10 mouse cellular contexts compared by ENCODE assay signal in the genomic region with DNA sequence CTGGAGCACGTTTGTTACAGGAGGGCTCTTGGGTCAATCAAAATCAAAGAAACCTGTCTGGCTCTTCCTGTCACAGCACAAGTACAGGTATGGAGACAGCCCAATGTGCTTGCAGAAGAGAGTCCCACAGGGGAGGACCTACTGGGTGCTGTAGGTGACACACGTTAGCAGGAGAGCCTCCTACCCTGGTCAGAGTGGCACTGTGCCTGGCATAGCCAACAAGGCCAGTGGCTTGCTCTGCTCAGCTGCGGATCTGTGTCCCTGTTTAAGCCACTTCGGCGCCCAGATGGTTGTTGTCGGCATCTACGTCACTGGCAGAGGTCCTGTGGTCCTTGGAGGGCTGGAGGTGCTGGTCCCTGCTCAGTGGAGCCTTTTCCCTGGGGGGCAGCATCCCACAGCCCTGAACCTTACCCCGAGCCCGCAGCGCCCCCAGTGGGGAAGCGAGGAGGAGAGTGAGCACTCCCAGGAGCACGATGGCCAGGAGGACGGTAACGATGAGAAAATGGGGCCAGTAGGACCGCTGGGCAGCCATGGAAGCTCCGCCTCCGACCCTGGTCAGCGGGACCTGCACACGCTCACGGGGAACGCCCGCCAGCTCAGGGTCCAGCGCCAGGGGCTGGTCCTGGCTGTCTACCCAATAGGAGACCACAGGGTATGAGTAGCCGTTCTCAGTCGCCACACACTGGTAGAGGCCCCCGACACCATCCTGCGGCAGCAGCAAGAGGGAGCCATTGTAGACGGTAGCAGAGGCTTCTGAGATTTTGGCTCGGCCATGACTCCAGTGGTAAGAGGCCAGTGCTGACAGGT. TPM values are rescaled to one million over a fixed set of nuclear protein-coding genes. Genes with fewer than 3 reads are reported as not detected.
DNase-seq lines count a peak whose midpoint lies in the region; ATAC-seq lines count a peak whose summit lies in the region.
"Had no signal": no experiment of that assay in that cellular context is flagged by ENCODE, and none has a peak within 500 bp of the region (broad histone marks: within the 10 kb centered on the region; RNA-seq: fewer than 3 reads in every experiment).

No protein-coding gene starts in this region.

- H3K27me3 ChIP-seq in forebrain, embryonic 16.5 days (replicated peaks; ENCODE audit: control insufficient read depth, insufficient read depth, low read length), result no peaks in the 10 kb centered on the region
- H3K27me3 ChIP-seq in hindbrain, embryonic 12.5 days, result 0 out of 2 replicates have a peak, but pooled peaks cover 8% of the 10 kb centered on the region
- H3K27me3 ChIP-seq in limb, embryonic 11.5 days (ENCODE audit: control insufficient read depth, insufficient read depth, low read length), result no peaks in the 10 kb centered on the region
- peaks cover 21% of the 10 kb centered on the region; the same call in 1 of the 2 replicates for H3K27me3 ChIP-seq in midbrain, embryonic 12.5 days

- H3K9me3 ChIP-seq in forebrain, embryonic 16.5 days (ENCODE audit: control insufficient read depth, low read length), result no peaks in the 10 kb centered on the region
- no peaks in the 10 kb centered on the region for H3K9me3 ChIP-seq in hindbrain, embryonic 12.5 days (replicated peaks)
- no peaks in the 10 kb centered on the region for H3K9me3 ChIP-seq in limb, embryonic 11.5 days (ENCODE audit: control insufficient read depth, low read length)
- no peaks in the 10 kb centered on the region for H3K9me3 ChIP-seq in midbrain, embryonic 12.5 days

- H3K27ac ChIP-seq in forebrain, embryonic 16.5 days (ENCODE audit: low read length), result no peak overlapping the region
- no peak overlapping the region for H3K27ac ChIP-seq in hindbrain, embryonic 12.5 days
- 0 out of 2 replicates have a peak overlapping the region, but pooled peaks have one; percentile 8 for H3K27ac ChIP-seq in limb, embryonic 11.5 days (replicated peaks; ENCODE audit: low read depth, low read length)
- H3K27ac ChIP-seq in midbrain, embryonic 12.5 days (replicated peaks), result peak overlapping the region; percentile 12; the same call in 1 of the 2 replicates

- peak overlapping the region; percentile 26 for H3K4me3 ChIP-seq in forebrain, embryonic 16.5 days (replicated peaks; ENCODE audit: low read length)
- H3K4me3 ChIP-seq in hindbrain, embryonic 12.5 days, result peak overlapping the region; percentile 14
- H3K4me3 ChIP-seq in limb, embryonic 11.5 days (ENCODE audit: low read depth, low read length), result peak overlapping the region; percentile 20
- peak overlapping the region; percentile 29 for H3K4me3 ChIP-seq in midbrain, embryonic 12.5 days

- peaks cover 4% of the 10 kb centered on the region; the same call in 1 of the 2 replicates for H3K36me3 ChIP-seq in forebrain, embryonic 16.5 days (ENCODE audit: control insufficient read depth, insufficient read depth)
- peaks cover 22% of the 10 kb centered on the region for H3K36me3 ChIP-seq in hindbrain, embryonic 12.5 days
- H3K36me3 ChIP-seq in limb, embryonic 11.5 days (ENCODE audit: control insufficient read depth, insufficient read depth, low read length), result no peaks in the 10 kb centered on the region
- H3K36me3 ChIP-seq in midbrain, embryonic 12.5 days, result peaks cover 21% of the 10 kb centered on the region; the same call in 1 of the 2 replicates

- peaks cover 9% of the 10 kb centered on the region for H3K4me1 ChIP-seq in forebrain, embryonic 16.5 days (replicated peaks; ENCODE audit: control insufficient read depth, insufficient read depth, low read length)
- peaks cover 22% of the 10 kb centered on the region for H3K4me1 ChIP-seq in hindbrain, embryonic 12.5 days
- H3K4me1 ChIP-seq in limb, embryonic 11.5 days (ENCODE audit: control insufficient read depth, insufficient read depth, low read length), result peaks cover 22% of the 10 kb centered on the region; the same call in 1 of the 2 replicates
- H3K4me1 ChIP-seq in midbrain, embryonic 12.5 days, result peaks cover 23% of the 10 kb centered on the region

- peak; percentile 84 for ATAC-seq in forebrain, embryonic 16.5 days
- peak; percentile 69 for ATAC-seq in hindbrain, embryonic 12.5 days (ENCODE audit: low FRiP score)
- ATAC-seq in limb, embryonic 11.5 days (ENCODE audit: insufficient number of reproducible peaks, low FRiP score, low TSS enrichment, low read depth), result peak; percentile 94
- peak; percentile 90 for ATAC-seq in midbrain, embryonic 12.5 days (ENCODE audit: low FRiP score, low read depth)
- no peak for ATAC-seq in monocyte, adult 5-6 weeks (replicated peaks; ENCODE audit: insufficient number of reproducible peaks, low FRiP score, low TSS enrichment, poor library complexity, severe bottlenecking)

- peak; percentile 43 for DNase-seq in right cerebral cortex, adult 18-20 months
- no peak for DNase-seq in right cerebral cortex, adult 2 months (ENCODE audit: low spot score in 2 of 2)
- peak; percentile 85 for DNase-seq in cerebellum, adult 9-11 months
- peak; percentile 84 for DNase-seq in limb, embryonic 11.5 days (ENCODE audit: low spot score)

- peak overlapping the region; percentile 35; the same call in 1 of the 2 replicates for H3K9ac ChIP-seq in forebrain, embryonic 16.5 days (replicated peaks; ENCODE audit: low read depth, low read length)
- 0 out of 2 replicates have a peak overlapping the region, but pooled peaks have one; percentile 15 for H3K9ac ChIP-seq in hindbrain, embryonic 12.5 days
- peak overlapping the region; percentile 52 for H3K9ac ChIP-seq in limb, embryonic 11.5 days (ENCODE audit: low read length)
- peak overlapping the region; percentile 24; the same call in 1 of the 2 replicates for H3K9ac ChIP-seq in midbrain, embryonic 12.5 days (replicated peaks)

- 9% methylated on average over 29 of the region's 29 CpGs for WGBS in forebrain, embryonic 16.5 days
- 9% methylated on average over 29 of the region's 29 CpGs for WGBS in hindbrain, embryonic 12.5 days
- 8% methylated on average over 29 of the region's 29 CpGs for WGBS in limb, embryonic 11.5 days
- WGBS in midbrain, embryonic 12.5 days, result 9% methylated on average over 29 of the region's 29 CpGs

- peak overlapping the region; percentile 44 for H3K4me2 ChIP-seq in forebrain, embryonic 16.5 days (ENCODE audit: low read length)
- peak overlapping the region; percentile 44 for H3K4me2 ChIP-seq in hindbrain, embryonic 12.5 days (replicated peaks)
- H3K4me2 ChIP-seq in limb, embryonic 11.5 days (ENCODE audit: low read depth, severe bottlenecking), result peak overlapping the region; percentile 48
- peak overlapping the region; percentile 53 for H3K4me2 ChIP-seq in midbrain, embryonic 12.5 days (replicated peaks)

RNA-seq across cellular contexts. Expression of gene Slc25a44, which starts 11.7 kb away (rescaled TPM):
- polyA plus RNA-seq in forebrain, embryonic 16.5 days (2015; fragmentation: Nextera tagmentation; extraction: Ambion mirVana), result 36.2 and 37.1 TPM in 2 replicates
- polyA plus RNA-seq in hindbrain, embryonic 12.5 days (2016; fragmentation: Nextera tagmentation; extraction: Ambion mirVana), result 24.9 and 25.9 TPM in 2 replicates
- polyA plus RNA-seq in limb, embryonic 11.5 days (2014; fragmentation: Nextera tagmentation; extraction: Ambion mirVana), result 17.7 and 18.9 TPM in 2 replicates
- 23.6 and 24.6 TPM in 2 replicates for polyA plus RNA-seq in midbrain, embryonic 12.5 days (2016; fragmentation: Nextera tagmentation; extraction: Ambion mirVana)
- total RNA-seq in monocyte, adult 5-6 weeks (2017), result 11.4 to 19.2 TPM (median 15.5 TPM) in 3 replicates

RNA-seq across cellular contexts. Expression of gene Sema4a, which starts 24.4 kb away (rescaled TPM):
- 16.5 and 25.8 TPM in 2 replicates for polyA plus RNA-seq in forebrain, embryonic 16.5 days (2015; fragmentation: Nextera tagmentation; extraction: Ambion mirVana)
- polyA plus RNA-seq in hindbrain, embryonic 12.5 days (2016; fragmentation: Nextera tagmentation; extraction: Ambion mirVana), result 17.1 and 18.4 TPM in 2 replicates
- 5.4 and 5.7 TPM in 2 replicates for polyA plus RNA-seq in limb, embryonic 11.5 days (2014; fragmentation: Nextera tagmentation; extraction: Ambion mirVana)
- 19.3 and 20.3 TPM in 2 replicates for polyA plus RNA-seq in midbrain, embryonic 12.5 days (2016; fragmentation: Nextera tagmentation; extraction: Ambion mirVana)
- 41.3 to 161 TPM (median 62.1 TPM) in 3 replicates for total RNA-seq in monocyte, adult 5-6 weeks (2017)

RNA-seq across cellular contexts. Expression of gene Pmf1, which starts 26.5 kb away (rescaled TPM):
- 45.1 and 45.5 TPM in 2 replicates for polyA plus RNA-seq in forebrain, embryonic 16.5 days (2015; fragmentation: Nextera tagmentation; extraction: Ambion mirVana)
- polyA plus RNA-seq in hindbrain, embryonic 12.5 days (2016; fragmentation: Nextera tagmentation; extraction: Ambion mirVana), result 73.3 and 82.3 TPM in 2 replicates
- polyA plus RNA-seq in limb, embryonic 11.5 days (2014; fragmentation: Nextera tagmentation; extraction: Ambion mirVana), result 174 and 185 TPM in 2 replicates
- 100.0 and 101 TPM in 2 replicates for polyA plus RNA-seq in midbrain, embryonic 12.5 days (2016; fragmentation: Nextera tagmentation; extraction: Ambion mirVana)
- total RNA-seq in monocyte, adult 5-6 weeks (2017), result 14.2 to 29.8 TPM (median 14.4 TPM) in 3 replicates

RNA-seq across cellular contexts. Expression of gene Bglap, which starts 52.3 kb away (rescaled TPM):
- 1.1 TPM in 1 of 2 replicates, not detected in the other for polyA plus RNA-seq in forebrain, embryonic 16.5 days (2015; fragmentation: Nextera tagmentation; extraction: Ambion mirVana)
- not detected in 2 replicates for polyA plus RNA-seq in hindbrain, embryonic 12.5 days (2016; fragmentation: Nextera tagmentation; extraction: Ambion mirVana)
- polyA plus RNA-seq in limb, embryonic 11.5 days (2014; fragmentation: Nextera tagmentation; extraction: Ambion mirVana), result not detected in 2 replicates
- not detected in 2 replicates for polyA plus RNA-seq in midbrain, embryonic 12.5 days (2016; fragmentation: Nextera tagmentation; extraction: Ambion mirVana)
- total RNA-seq in monocyte, adult 5-6 weeks (2017), result not detected in 3 replicates
- total RNA-seq: G1E had no signal
- polyA plus RNA-seq: G1E had no signal

RNA-seq across cellular contexts. Expression of gene Bglap2, which starts 58.1 kb away (rescaled TPM):
- polyA plus RNA-seq in forebrain, embryonic 16.5 days (2015; fragmentation: Nextera tagmentation; extraction: Ambion mirVana), result 2.2 TPM in 1 of 2 replicates, not detected in the other
- polyA plus RNA-seq in hindbrain, embryonic 12.5 days (2016; fragmentation: Nextera tagmentation; extraction: Ambion mirVana), result not detected in 2 replicates
- polyA plus RNA-seq in limb, embryonic 11.5 days (2014; fragmentation: Nextera tagmentation; extraction: Ambion mirVana), result not detected in 2 replicates
- not detected in 2 replicates for polyA plus RNA-seq in midbrain, embryonic 12.5 days (2016; fragmentation: Nextera tagmentation; extraction: Ambion mirVana)
- not detected in 3 replicates for total RNA-seq in monocyte, adult 5-6 weeks (2017)
- total RNA-seq: G1E; left cerebral cortex, postnatal 10 days had no signal
- polyA plus RNA-seq: G1E had no signal

Comparison
In these comparisons a context has a peak if more than half of its experiments do, and no peak if none do; other contexts are left out.
1. DNase-seq: peak in right cerebral cortex, adult 18-20 months (single experiment), cerebellum, adult 9-11 months (single experiment) and limb, embryonic 11.5 days (single experiment); none in right cerebral cortex, adult 2 months (0 of 2).
2. H3K27ac ChIP-seq: peak in limb, embryonic 11.5 days (single experiment) and midbrain, embryonic 12.5 days (single experiment); none in forebrain, embryonic 16.5 days (single experiment) and hindbrain, embryonic 12.5 days (single experiment).
3. Peak in every context shown above with its lines, with median percentiles within 50 percentile points of each other: H3K4me2 ChIP-seq, H3K4me3 ChIP-seq and H3K9ac ChIP-seq.